Mouse (Mus musculus): ENCODE data around the gene Ldha.
A peak's percentile ranks its signal among the peaks of the same experiment; 100 is the strongest.

The Ldha gene

DNA sequence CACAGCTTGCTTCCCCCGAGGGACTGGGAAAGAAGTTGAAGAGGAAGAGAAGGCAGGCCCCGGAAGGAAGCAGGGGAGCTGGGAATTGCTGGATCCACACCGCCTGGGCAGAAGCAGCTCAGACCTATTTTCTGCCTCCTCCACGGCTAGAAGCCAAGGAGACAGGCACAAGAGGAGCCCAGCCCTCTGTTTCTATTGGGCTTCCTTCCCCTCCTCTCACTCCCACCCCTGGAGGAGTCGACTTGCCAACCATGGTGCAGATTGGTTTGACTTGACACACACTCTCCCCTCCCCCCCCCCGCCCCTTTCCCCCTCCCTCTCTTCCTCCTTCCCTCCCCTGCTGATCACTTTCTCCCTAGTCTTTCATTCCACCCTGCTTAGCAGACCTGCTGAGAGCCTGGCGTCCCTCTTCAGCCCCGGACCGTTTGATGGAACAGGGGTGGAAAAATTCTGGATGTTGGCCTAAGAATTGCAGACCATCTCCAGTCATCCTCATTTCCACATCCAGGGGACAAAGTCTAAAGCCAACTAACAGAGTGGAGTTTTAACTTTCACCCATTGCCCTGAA is 3.1 kb upstream of the Ldha start:
- DNase-seq (ENCODE audit: low spot score) = no peak

DNA sequence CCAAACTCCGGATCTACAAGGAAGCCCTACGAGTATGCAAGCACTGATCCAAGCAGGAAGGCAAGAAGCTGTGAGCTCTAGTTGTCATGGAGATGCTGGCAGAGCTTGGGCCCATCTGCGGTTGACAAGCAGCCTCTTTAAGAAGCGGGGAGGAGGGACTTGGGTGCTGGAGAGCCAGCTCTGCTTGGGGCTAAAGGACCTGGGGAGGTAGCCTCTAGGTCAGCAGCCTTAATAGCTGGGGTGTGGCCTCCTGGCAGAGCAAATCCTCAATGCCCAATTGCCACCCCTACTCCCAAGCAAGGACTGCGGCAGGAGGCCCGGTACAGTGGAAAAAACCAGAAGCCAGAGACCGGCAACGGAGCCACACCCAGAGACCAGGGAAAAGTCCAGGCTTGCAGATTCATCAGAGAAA is 2.4 kb upstream of the Ldha start:
- peak; percentile 69 for DNase-seq (ENCODE audit: low spot score)

DNA sequence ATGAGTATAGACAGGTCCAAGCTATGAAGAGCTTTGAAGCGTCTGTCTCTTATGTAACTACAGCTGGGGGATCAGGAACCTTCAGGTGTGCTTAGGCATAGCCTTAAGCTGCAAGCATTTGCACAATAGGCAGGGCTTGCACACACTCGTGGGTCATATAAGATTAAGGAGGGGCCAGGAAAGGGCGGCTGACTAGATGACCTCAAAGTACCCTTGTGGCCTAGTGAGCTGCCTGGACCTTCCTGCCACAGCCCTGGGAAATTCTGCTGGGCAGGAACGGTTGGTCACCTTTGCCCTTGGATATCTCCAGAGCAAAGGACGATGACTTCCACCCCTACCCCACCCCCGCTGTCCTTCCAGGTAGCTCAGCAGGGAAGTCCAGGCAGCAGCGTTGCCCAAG is 1.8 kb upstream of the Ldha start:
- no peak for DNase-seq (ENCODE audit: low spot score)

GRCm38 (mm10) chr7:46839861-46840260 is 1.4 kb upstream of the Ldha start:
- no peak for DNase-seq (ENCODE audit: low spot score)

DNA sequence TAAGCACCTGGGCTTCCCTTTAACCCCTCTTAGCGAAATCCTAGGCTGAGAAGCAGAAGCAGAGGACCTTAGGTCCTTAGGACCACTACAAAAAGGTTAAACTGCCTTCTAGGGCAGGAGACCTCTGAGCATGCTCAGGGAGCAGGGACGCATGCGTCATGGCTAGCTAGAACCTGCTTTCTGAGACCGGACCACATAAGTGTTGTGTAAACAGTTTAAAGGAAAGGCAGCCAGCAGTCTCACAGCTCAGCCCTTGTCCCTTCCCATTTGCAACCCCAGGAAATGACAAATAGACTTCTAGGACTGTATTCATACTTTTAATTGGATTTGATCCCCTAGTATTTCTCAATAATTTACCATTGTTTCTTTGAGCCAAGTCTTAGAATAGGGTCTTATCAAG is 949 bp upstream of the Ldha start:
- no peak for DNase-seq (ENCODE audit: low spot score)

DNA sequence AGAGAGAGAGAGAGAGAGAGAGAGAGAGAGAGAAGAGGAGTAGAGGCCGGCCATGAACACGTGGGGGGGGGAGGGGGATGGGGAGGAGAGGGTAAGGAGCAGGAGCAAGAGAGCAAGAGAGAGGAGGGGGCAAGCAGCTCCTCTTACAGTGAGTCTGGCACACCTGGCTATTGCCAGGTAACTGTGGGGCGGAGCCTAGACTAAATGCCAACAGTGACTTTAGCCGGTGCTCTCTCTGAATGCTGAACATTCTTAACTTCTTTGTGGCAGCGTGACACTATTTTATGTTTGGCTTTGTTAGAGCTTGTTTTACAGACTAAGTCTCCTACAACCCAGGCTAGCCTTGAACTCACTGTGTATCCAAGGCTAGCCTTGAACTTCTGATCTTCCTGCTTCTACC is 1.0 kb downstream of the Ldha start:
- DNase-seq (ENCODE audit: low spot score) = no peak

- DNase-seq (ENCODE audit: low spot score) = no peak
These were observed 2.3 kb downstream of the Ldha start for GRCm38 (mm10) chr7:46843576-46843975.

GRCm38 (mm10) chr7:46845211-46845977 is 4.1 kb downstream of the Ldha start:
- peak; percentile 55 for DNase-seq (ENCODE audit: low spot score)

DNA sequence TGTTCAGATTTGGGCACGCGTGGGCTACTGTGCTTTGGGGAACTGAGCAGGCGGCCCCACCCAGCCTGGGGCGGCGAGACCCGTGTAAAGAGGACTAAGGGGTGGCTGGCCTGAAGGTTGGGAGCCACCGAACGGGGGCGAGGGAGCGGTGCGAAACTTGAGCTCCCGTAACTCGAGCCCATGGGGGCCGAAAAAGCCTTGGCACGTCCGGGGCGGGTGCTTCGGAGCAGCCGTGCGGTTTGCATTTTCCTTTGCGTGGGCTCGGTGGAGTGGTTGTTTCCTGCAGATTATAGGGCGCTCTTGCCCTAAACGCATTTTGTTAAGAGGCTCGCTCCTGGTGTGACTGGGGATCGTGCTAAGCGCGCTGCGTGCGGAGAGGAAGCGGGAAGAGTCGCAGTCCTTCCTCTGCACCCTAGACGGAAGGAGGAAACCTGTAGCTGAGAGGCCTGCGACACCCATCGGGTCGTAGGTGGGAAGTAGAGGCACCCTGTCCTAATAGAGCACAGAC is 4.8 kb downstream of the Ldha start:
- peak; percentile 11 for DNase-seq (ENCODE audit: low spot score)

DNA sequence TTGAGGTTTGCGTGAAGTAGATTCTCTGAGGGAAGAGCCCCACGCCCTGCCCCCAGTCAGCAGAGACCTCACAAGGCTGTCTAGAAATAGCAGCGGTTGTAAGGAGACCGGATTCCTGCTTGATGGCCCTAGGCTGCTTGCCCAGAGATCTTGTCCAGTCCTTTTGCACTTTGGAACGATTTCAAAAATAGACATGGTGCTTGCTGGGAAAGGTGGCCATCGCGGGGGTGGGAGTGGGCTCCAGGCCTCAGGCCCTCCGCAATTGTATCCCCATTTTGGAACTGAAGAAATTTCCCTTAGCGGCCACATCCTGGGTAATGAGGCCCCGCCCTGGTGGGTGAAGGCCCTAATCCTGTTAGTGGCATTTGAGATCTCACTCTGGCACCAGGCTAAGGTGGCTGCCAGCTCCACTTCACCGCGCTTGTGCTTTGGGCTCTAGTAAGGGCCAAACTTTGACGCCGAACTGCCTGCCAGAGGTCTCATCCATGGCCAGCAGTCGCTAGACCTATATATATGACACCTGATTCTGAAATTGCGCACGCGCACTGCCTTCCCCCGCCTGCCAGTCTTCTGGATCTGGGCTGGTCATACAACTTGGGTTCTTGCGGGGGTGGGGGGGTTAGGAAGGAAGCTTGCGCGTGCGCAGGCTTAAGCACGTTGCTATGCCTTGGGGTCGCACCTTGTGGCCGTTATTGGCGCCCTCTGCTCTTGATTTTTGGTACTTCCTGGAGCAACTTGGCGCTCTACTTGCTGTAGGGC is 5.4 kb downstream of the Ldha start:
- DNase-seq (ENCODE audit: low spot score) = peak; percentile 9

DNA sequence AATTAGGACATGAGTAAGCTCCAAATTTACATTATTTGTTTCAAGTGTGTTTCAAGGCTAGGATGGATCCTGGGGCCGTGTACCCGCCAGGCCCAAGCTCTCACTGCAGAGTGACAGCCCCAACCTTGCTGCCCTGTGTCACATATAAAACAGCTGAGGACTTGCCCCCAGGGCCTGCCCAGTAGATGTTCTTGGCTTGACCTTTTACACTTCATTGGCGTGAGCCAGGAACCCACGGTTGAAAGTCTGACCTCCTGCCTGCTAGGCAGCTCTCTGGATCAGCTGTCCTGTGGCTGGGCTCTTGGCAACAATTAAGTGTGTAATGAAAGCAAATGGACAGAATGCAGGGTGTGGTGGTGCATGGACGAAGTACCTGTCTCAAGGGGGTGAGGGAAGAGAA is 8.0 kb downstream of the Ldha start:
- no peak for DNase-seq (ENCODE audit: low spot score)

DNA sequence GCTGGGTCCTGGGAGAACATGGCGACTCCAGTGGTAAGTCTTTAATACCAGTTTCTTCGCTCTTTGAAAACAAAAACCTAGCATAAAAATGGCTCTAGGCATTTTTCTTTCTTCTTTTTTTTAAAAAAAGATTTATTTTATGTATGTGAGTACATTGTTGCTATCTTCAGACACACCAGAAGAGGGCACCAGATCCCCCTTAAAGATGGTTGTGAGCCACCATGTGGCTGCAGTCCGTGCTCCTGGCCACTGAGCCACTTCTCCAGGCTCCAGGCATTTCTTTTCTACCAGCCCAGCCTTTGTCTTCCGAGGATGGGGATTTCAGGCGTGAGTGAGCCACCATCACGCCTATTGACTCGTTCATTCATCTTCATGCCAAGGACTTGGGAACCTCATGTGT is 9.8 kb downstream of the Ldha start:
- no peak for DNase-seq (ENCODE audit: low spot score)

DNA sequence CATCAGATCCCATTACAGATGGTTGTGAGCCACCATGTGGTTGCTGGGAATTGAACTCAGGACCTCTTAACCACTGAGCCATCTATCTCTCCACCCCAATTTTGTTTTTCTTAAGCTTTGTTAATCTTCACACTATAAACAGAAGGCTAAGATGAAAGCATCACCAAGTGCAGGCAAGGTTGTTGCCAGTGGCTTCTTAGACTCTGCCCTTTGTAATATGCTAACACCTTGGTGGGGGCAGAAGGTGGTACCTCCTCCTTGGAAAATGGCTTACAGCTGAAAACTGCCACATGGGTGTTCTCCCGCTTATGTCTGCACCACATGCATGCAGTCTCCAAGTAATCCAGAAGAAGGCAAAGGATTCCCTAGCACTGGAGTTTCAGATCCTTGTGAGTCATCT is 11.4 kb downstream of the Ldha start:
- DNase-seq (ENCODE audit: low spot score) = no peak

GRCm38 (mm10) chr7:46853365-46853764 is 12.1 kb downstream of the Ldha start:
- no peak for DNase-seq (ENCODE audit: low spot score)

DNA sequence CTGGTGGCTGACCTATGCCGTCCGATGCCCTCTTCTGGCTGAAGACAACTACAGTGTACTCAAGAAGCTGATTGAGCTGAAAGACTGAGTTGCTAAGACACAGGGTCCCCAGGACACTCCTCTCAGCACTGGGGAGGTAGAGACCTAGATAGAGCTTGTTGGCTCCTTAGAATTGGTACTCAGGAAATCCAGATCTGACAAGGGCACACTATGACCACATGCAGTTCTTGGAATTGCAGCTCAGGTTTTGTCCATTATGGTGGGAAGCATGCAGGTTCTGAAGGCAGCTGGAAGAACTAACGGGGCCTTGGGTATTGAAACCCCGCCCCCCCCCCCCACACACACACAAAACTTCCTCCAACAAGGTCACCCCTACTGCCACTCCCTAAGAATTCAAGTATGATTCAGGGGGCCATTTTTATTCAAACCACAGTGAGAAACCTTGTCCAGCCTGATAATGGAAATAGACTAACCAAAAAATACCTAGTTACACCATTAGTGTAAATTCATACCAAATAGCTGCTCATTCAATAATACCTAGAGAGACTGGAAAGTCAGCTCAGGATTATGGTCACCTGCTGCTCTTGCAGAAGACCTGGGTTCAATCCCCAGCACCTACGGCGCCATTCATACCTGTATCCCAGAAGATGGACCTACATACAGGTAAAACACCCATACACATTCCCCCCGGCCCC is 14.7 kb downstream of the Ldha start:
- no peak for DNase-seq (ENCODE audit: low spot score)

DNA sequence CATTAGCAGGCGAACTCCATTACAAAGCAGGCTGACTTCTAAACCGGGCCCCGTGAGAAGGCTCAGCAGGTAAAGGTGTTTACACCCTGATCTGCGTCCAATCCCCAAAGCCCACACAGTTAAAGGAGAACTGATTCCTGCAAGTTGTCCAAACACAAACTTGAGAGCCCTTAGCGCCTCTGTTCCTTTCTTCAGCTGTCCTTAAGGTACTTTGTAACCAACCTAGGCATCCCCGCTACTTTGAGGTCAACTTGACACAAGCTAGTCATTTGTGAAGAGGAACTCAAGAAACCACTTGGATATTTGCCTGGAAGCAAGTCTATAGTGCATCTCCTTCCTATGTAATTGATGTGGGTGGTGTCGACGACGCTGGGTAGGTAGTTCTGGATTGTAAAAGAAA is 16.2 kb downstream of the Ldha start:
- no peak for DNase-seq (ENCODE audit: low spot score)

GRCm38 (mm10) chr7:46859031-46859430 is 17.8 kb downstream of the Ldha start:
- no peak for DNase-seq (ENCODE audit: low spot score)

GRCm38 (mm10) chr7:46860996-46861395 is 19.7 kb downstream of the Ldha start, which contains the start of gene Ldhc:
TSS of gene Ldhc (plus strand) at chr7:46861203.
- DNase-seq (ENCODE audit: low spot score) = no peak

DNA sequence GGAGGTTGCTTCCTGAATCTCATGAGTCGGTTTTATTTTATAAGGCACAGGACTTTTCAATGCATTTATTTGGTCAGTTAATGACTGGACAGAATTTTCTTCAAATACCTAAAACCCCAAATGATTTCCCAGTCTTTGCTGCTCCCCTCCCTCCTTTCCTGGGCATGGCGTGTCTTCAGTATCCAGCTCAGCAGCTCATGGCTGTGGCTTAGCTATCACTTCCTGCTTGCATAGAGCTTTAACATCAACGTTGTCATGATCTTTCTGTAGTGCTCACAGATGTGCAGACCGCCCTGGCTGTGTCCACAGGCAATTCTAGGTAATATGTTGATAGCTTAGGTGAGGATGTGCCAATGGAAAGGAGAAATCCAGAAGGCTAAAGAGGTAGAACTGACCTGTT is 30.7 kb downstream of the Ldha start:
- no peak for DNase-seq (ENCODE audit: low spot score)

DNA sequence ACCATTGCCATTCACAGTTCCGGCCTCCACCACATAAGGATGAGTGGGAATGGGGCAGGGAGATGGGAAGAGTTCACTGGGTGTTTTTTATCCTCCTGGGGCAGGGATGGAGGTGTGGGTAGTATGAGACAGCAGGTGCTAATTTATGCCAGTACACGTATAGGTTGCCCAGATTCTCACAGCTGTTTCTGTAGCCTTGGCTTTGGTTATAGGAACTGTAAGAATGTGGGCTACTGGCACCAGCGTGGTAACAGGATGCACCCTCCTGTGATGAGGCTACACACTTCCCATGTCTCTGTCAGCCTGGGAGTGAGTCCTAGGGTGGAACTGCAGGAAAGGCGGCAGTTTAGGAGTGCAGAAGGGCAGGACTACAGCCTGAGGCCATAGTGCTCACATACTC is 35.6 kb downstream of the Ldha start:
- DNase-seq (ENCODE audit: low spot score) = no peak

GRCm38 (mm10) chr7:46877255-46877654 is 36.0 kb downstream of the Ldha start:
- DNase-seq (ENCODE audit: low spot score) = no peak

DNA sequence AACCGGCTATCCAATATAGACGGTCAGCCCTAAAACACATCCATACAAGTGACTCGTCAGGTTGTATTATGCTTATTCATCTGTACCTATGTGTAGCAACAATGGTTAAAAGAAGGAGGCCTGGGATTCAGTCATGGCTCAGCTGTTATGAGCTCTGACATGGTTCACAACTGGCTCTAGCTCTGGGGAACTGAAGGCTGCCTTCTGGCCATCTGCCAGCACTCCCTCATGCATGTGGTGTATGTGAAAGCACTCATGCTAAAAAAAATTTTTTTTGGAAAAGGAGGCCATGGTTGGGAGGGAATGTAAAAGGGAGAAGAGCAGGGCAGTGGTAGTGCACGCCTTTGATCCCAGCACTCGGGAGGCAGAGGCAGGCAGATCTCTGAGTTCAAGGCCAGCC is 38.6 kb downstream of the Ldha start:
- no peak for DNase-seq (ENCODE audit: low spot score)

Data from layer of hippocampus, adult 9-10 months (tissue).